Mouse (Mus musculus) limb, embryonic 13.5 days (tissue): ENCODE measurements around the gene Hoxa13. TPM values are rescaled to one million over a fixed set of nuclear protein-coding genes. Genes with fewer than 3 reads are reported as not detected.

Experiments used
- ATAC-seq: fragments of 200-750 bp; cut with Nextera tagmentation; 2 replicates; pipeline ENCODE4 v1.8.0; 2017; ENCODE audit warnings: low read depth, moderate number of reproducible peaks, moderate TSS enrichment; ENCODE audit not compliant: low FRiP score
- H3K27ac ChIP-seq: fragments of 300-500 bp; sonication (generic); 2 replicates; pipeline ENCODE4 v1.5.1; 2015; ENCODE audit warnings: inconsistent platforms, mild to moderate bottlenecking, moderate library complexity
- H3K27me3 ChIP-seq: fragments of 300-500 bp; sonication (generic); 2 replicates; pipeline ENCODE4 v1.6.1; 2015; ENCODE audit warnings: mild to moderate bottlenecking, inconsistent platforms
- H3K36me3 ChIP-seq: fragments of 300-500 bp; sonication (generic); 2 replicates; pipeline ENCODE4 v1.6.1; 2015; ENCODE audit warnings: inconsistent platforms, mild to moderate bottlenecking, moderate library complexity
- H3K4me1 ChIP-seq: fragments of 300-500 bp; sonication (generic); 2 replicates; pipeline ENCODE4 v1.6.1; 2015; ENCODE audit warnings: inconsistent platforms
- H3K4me2 ChIP-seq: fragments of 300-500 bp; sonication (generic); replicated peaks from 2 replicates; pipeline ENCODE4 v1.6.1; 2015; ENCODE audit warnings: inconsistent platforms, mild to moderate bottlenecking, moderate library complexity
- H3K4me3 ChIP-seq: fragments of 300-500 bp; sonication (generic); 2 replicates; pipeline ENCODE4 v1.5.1; 2015; ENCODE audit warnings: moderate library complexity, mild to moderate bottlenecking, inconsistent platforms
- H3K9ac ChIP-seq: fragments of 300-500 bp; sonication (generic); 2 replicates; pipeline ENCODE4 v1.6.1; 2015; ENCODE audit warnings: mild to moderate bottlenecking, inconsistent platforms
- H3K9me3 ChIP-seq: fragments of 300-500 bp; sonication (generic); 2 replicates; pipeline ENCODE4 v1.6.1; 2016; ENCODE audit warnings: inconsistent platforms
- WGBS: fragments of 180-500 bp; shearing (Covaris S2); methylation state at CpG from one replicate; pipeline ENCODE4 v1.1.7; 2015; 5-methylcytosine and 5-hydroxymethylcytosine counted together
- polyA plus RNA-seq: library from polyadenylated mRNA; unstranded; fragments of >200 nt; fragmentation: Nextera tagmentation; extraction: Ambion mirVana; gene quantifications from 2 replicates; pipeline ENCODE4 v1.2.1, GENCODE M21; 2015

Gene Hoxa13
- polyA plus RNA-seq, 1 experiment from 2014 or later: 24.5 TPM

GRCm38 (mm10) chr6:52223939-52224760 is 36.5 kb downstream of the Hoxa13 start:
- H3K4me3 ChIP-seq: peak overlapping the region; percentile 86
- H3K9ac ChIP-seq: peak overlapping the region; percentile 99
- ATAC-seq: no peak
- H3K36me3 ChIP-seq: peaks cover 18% of the 10 kb centered on the region
- H3K4me2 ChIP-seq: peak overlapping the region; percentile 93
- no peaks in the 10 kb centered on the region for H3K9me3 ChIP-seq
- peaks cover 42% of the 10 kb centered on the region for H3K4me1 ChIP-seq
- peak overlapping the region; percentile 99 for H3K27ac ChIP-seq
- 0 out of 2 replicates have a peak, but pooled peaks cover 2% of the 10 kb centered on the region for H3K27me3 ChIP-seq
- WGBS: 2% methylated on average over 24 of the region's 24 CpGs

DNA sequence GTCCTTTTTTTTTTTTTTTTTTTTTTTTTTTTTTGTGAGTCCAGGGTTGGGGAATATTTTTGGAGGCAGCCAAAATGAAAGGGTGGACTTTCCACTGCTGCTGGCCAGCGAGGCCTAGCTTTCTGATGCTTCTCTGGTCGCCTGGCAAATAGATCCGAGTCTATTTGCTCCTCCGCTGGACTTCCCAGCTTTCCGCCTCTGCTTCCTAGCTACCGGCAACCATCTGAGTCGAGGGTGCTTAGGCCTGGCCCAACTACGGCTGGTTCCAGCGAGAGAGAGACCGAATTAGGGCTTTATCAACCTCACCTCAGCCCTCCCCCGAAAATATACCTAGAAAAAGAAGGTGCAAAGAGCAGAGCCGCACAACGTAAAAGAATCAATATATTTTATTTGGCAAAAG is 38.0 kb downstream of the Hoxa13 start:
- Histone ChIP-seq H3K4me1 (peaks cover 55% of the 10 kb centered on the region), H3K9me3 (no peaks in the 10 kb centered on the region), H3K27me3 (0 out of 2 replicates have a peak, but pooled peaks cover 2% of the 10 kb centered on the region), H3K27ac (peak overlapping the region; percentile 99), H3K4me3 (peak overlapping the region; percentile 86), H3K4me2 (peak overlapping the region; percentile 93), H3K9ac (peak overlapping the region; percentile 99), H3K36me3 (peaks cover 18% of the 10 kb centered on the region)
- WGBS: 6% methylated on average over 13 of the region's 13 CpGs
- ATAC-seq: no peak

- H3K4me3 ChIP-seq: peak overlapping the region; percentile 86
- peak overlapping the region; percentile 99 for H3K9ac ChIP-seq
- H3K27me3 ChIP-seq: 0 out of 2 replicates have a peak, but pooled peaks cover 2% of the 10 kb centered on the region
- H3K27ac ChIP-seq: peak overlapping the region; percentile 99
- peak overlapping the region; percentile 93 for H3K4me2 ChIP-seq
- WGBS: under 1% methylated on average over 21 of the region's 21 CpGs
- H3K36me3 ChIP-seq: peaks cover 18% of the 10 kb centered on the region
- ATAC-seq: peak; percentile 45
- H3K9me3 ChIP-seq: no peaks in the 10 kb centered on the region
- H3K4me1 ChIP-seq: peaks cover 53% of the 10 kb centered on the region
Measured at GRCm38 (mm10) chr6:52221993-52222685, 38.5 kb downstream of the Hoxa13 start.

- peak within 1 kb of the TSS; percentile 99 for H3K9ac ChIP-seq
- 0 out of 2 replicates have a peak, but pooled peaks cover 2% of the 10 kb centered on the region for H3K27me3 ChIP-seq
- H3K27ac ChIP-seq: peak within 1 kb of the TSS; percentile 99
- ATAC-seq: peak; percentile 22
- WGBS: under 1% methylated on average over 46 of the region's 46 CpGs
- peaks cover 18% of the 10 kb centered on the region for H3K36me3 ChIP-seq
- H3K9me3 ChIP-seq: no peaks in the 10 kb centered on the region
- H3K4me3 ChIP-seq: peak within 1 kb of the TSS; percentile 86
- H3K4me1 ChIP-seq: peaks cover 47% of the 10 kb centered on the region
- peak within 1 kb of the TSS; percentile 93 for H3K4me2 ChIP-seq
Measured at GRCm38 (mm10) chr6:52221337-52221992, 39.2 kb downstream of the Hoxa13 start, which contains the start of gene Hoxa7. TSS of gene Hoxa7 (minus strand) at chr6:52221854.

DNA sequence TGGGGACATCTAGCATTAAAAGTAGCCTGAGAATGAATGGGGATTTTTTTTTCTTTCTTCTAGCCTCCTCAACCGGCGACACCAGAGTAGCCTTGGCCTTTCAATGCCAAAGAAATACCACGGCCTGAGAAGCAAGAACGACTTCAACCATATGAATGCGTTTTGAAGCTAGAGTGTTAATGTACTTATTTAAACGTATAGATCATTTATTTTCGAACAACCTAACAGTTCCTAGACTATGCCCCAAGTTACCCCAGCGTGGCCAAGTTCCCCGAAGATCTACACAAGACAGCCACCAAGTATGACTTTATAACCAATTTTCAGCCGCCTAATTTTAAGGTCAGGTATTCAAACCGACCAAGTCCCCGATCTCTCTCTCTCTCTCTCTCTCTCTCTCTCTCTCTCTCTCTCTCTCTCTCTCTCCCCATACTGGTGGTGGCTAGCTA is 39.8 kb downstream of the Hoxa13 start:
- H3K27ac ChIP-seq: peak overlapping the region; percentile 99
- peak overlapping the region; percentile 86 for H3K4me3 ChIP-seq
- peak overlapping the region; percentile 93 for H3K4me2 ChIP-seq
- WGBS: 4% methylated on average over 12 of the region's 12 CpGs
- peaks cover 7% of the 10 kb centered on the region; the same call in 1 of the 2 replicates for H3K27me3 ChIP-seq
- ATAC-seq: no peak
- peaks cover 18% of the 10 kb centered on the region for H3K36me3 ChIP-seq
- H3K9ac ChIP-seq: peak overlapping the region; percentile 99
- H3K4me1 ChIP-seq: peaks cover 53% of the 10 kb centered on the region
- no peaks in the 10 kb centered on the region for H3K9me3 ChIP-seq

GRCm38 (mm10) chr6:52220003-52220864 is 40.4 kb downstream of the Hoxa13 start:
- Histone ChIP-seq H3K4me1 (peaks cover 59% of the 10 kb centered on the region), H3K9ac (peak overlapping the region; percentile 99), H3K27ac (peak overlapping the region; percentile 99; the same call in 1 of the 2 replicates), H3K27me3 (peaks cover 9% of the 10 kb centered on the region), H3K4me3 (peak overlapping the region; percentile 86), H3K36me3 (peaks cover 11% of the 10 kb centered on the region), H3K4me2 (peak overlapping the region; percentile 93), H3K9me3 (no peaks in the 10 kb centered on the region)
- WGBS: 15% methylated on average over 32 of the region's 32 CpGs
- no peak for ATAC-seq

- Histone ChIP-seq H3K4me3 (peak overlapping the region; percentile 86), H3K27ac (no peak overlapping the region), H3K36me3 (peaks cover 6% of the 10 kb centered on the region), H3K9ac (peak overlapping the region; percentile 99), H3K9me3 (no peaks in the 10 kb centered on the region), H3K27me3 (peaks cover 17% of the 10 kb centered on the region), H3K4me2 (peak overlapping the region; percentile 93), H3K4me1 (peaks cover 67% of the 10 kb centered on the region)
- WGBS: 48% methylated on average over 9 of the region's 9 CpGs
- no peak for ATAC-seq
Measured at GRCm38 (mm10) chr6:52219234-52219942, 41.3 kb downstream of the Hoxa13 start.

- Histone ChIP-seq H3K27me3 (peaks cover 21% of the 10 kb centered on the region), H3K36me3 (no peaks in the 10 kb centered on the region), H3K27ac (no peak overlapping the region), H3K4me2 (peak overlapping the region; percentile 93), H3K9me3 (no peaks in the 10 kb centered on the region), H3K4me1 (peaks cover 73% of the 10 kb centered on the region), H3K9ac (peak overlapping the region; percentile 89), H3K4me3 (peak overlapping the region; percentile 65)
- ATAC-seq: no peak
- WGBS: 14% methylated on average over 14 of the region's 14 CpGs
Measured at GRCm38 (mm10) chr6:52218643-52219215, 42.0 kb downstream of the Hoxa13 start.

DNA sequence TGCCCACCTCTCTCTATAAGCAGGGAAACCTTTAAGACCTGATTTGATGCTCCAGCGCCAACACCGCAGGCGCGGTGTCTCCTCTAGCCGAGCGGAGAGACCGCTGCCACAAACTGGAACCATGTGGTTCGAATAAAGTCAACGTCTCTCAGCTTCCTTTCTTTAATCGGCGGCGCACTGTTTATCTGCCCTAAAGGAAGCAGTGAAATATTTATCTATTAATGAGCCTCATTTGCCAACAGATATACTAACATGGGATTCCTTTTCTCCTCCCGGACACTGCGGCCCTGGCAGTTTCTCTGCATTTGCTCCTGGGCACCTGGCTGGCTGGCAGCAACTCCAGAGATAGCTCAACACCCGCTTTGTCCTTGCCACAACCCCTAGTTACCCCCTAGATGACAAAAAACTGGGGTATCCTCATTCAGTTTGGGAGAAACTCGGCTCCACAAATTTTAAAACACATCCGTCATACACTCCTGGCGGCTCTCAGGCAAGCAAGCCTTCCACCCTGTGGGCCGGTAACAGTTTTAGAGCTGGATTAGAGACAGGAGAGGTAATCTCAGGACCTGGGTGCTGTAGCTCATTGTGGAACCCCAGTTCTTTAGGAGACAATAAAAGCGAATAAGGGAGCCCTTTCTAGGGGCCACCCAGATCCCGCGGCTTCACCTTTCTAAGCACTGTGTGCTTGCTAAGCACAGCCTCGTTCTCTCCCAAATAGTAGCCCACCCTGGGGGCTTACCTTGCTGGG is 42.6 kb downstream of the Hoxa13 start:
- Histone ChIP-seq H3K4me2 (peak overlapping the region; percentile 93), H3K36me3 (no peaks in the 10 kb centered on the region), H3K9me3 (no peaks in the 10 kb centered on the region), H3K27ac (peak overlapping the region; percentile 95), H3K4me1 (peaks cover 76% of the 10 kb centered on the region), H3K4me3 (peak overlapping the region; percentile 65), H3K9ac (peak overlapping the region; percentile 89), H3K27me3 (peaks cover 21% of the 10 kb centered on the region)
- WGBS: 6% methylated on average over 23 of the region's 23 CpGs
- ATAC-seq: no peak

DNA sequence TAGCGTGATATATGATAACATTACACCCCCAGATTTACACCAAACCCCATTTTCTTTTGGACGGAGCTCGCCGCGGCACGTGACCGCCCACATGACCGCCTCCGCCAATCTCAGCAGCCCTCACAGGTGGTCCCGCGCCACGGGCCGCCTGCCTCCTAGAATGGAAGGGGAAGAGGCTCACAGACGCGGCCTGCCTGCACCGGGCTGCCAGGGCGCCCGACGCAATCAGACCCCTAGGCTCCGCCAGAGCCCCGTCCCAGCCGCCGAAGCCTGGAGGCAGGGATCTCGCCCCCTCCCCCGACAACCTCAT is 43.3 kb downstream of the Hoxa13 start:
- Histone ChIP-seq H3K9ac (peak overlapping the region; percentile 89), H3K27ac (peak overlapping the region; percentile 95), H3K9me3 (no peaks in the 10 kb centered on the region), H3K4me1 (peaks cover 76% of the 10 kb centered on the region), H3K4me3 (peak overlapping the region; percentile 65), H3K36me3 (no peaks in the 10 kb centered on the region), H3K27me3 (peaks cover 21% of the 10 kb centered on the region), H3K4me2 (peak overlapping the region; percentile 93)
- peak; percentile 71 for ATAC-seq
- whole genome bisulfite sequencing: 0% methylated on average over 25 of the region's 25 CpGs
